Mouse (Mus musculus) heart, embryonic 16.5 days (tissue): ENCODE measurements around the gene 1190007I07Rik. TPM values are rescaled to one million over a fixed set of nuclear protein-coding genes. Genes with fewer than 3 reads are reported as not detected.
A peak's percentile ranks its signal among the peaks of the same experiment; 100 is the strongest.
"Not testable (repeated sequence)": the region's sequence is repeated elsewhere in the genome, so short reads cannot be mapped to it uniquely, and the experiment has no call there.

Experiments used
- ATAC-seq: fragments of 200-750 bp; cut with Nextera tagmentation; replicated peaks from 2 replicates; pipeline ENCODE4 v1.8.0; 2017; ENCODE audit warnings: moderate number of reproducible peaks; ENCODE audit not compliant: insufficient read depth, low FRiP score; ENCODE audit errors: extremely low read depth
- H3K27ac ChIP-seq: fragments of 300-500 bp; sonication (generic); 2 replicates; pipeline ENCODE4 v1.5.1; 2014; ENCODE audit warnings: mild to moderate bottlenecking, low read length, control low read depth, moderate library complexity
- H3K27me3 ChIP-seq: fragments of 300-500 bp; sonication (generic); 2 replicates; pipeline ENCODE4 v1.6.1; 2014; ENCODE audit warnings: low read length, mixed read lengths; ENCODE audit not compliant: control insufficient read depth, insufficient read depth
- H3K36me3 ChIP-seq: fragments of 300-500 bp; sonication (generic); 2 replicates; pipeline ENCODE4 v1.6.1; 2014; ENCODE audit not compliant: control insufficient read depth, insufficient read depth
- H3K4me1 ChIP-seq: fragments of 300-500 bp; sonication (generic); 2 replicates; pipeline ENCODE4 v1.6.1; 2014; ENCODE audit warnings: low read length, mixed read lengths; ENCODE audit not compliant: control insufficient read depth, insufficient read depth
- H3K4me2 ChIP-seq: fragments of 300-500 bp; sonication (generic); 2 replicates; pipeline ENCODE4 v1.6.1; 2014; ENCODE audit warnings: low read depth, mild to moderate bottlenecking, control low read depth, low read length
- H3K4me3 ChIP-seq: fragments of 300-500 bp; sonication (generic); 2 replicates; pipeline ENCODE4 v1.5.1; 2014; ENCODE audit warnings: mild to moderate bottlenecking, control low read depth, low read length
- H3K9ac ChIP-seq: fragments of 300-500 bp; sonication (generic); 2 replicates; pipeline ENCODE4 v1.6.1; 2014; ENCODE audit warnings: low read length, control low read depth
- H3K9me3 ChIP-seq: fragments of 300-500 bp; sonication (generic); replicated peaks from 2 replicates; pipeline ENCODE4 v1.6.1; 2016; ENCODE audit warnings: low read length; ENCODE audit not compliant: control insufficient read depth
- WGBS: fragments of 180-500 bp; shearing (Covaris S2); extraction: QIAGEN DNeasy Blood & Tissue Kit; methylation state at CpG from one replicate; pipeline ENCODE4 v1.1.7; 2014; 5-methylcytosine and 5-hydroxymethylcytosine counted together
- polyA plus RNA-seq: library from polyadenylated mRNA; unstranded; fragments of >200 nt; fragmentation: Nextera tagmentation; extraction: Ambion mirVana; gene quantifications from 2 replicates; pipeline ENCODE4 v1.2.1, GENCODE M21; 2015

1190007I07Rik gene
- polyA plus RNA-seq, 1 experiment from 2014 or later: 41.3 TPM

GRCm38 (mm10) chr10:82631133-82631532 lies 8.1 kb upstream of the 1190007I07Rik start:
- 73% methylated on average over 7 of the region's 7 CpGs for WGBS
- Histone ChIP-seq H3K36me3 (peaks cover 7% of the 10 kb centered on the region; the same call in 1 of the 2 replicates), H3K27ac (no peak overlapping the region), H3K9me3 (no peaks in the 10 kb centered on the region), H3K9ac (no peak overlapping the region), H3K4me2 (peak overlapping the region; percentile 77), H3K4me3 (no peak overlapping the region), H3K4me1 (peaks cover 18% of the 10 kb centered on the region), H3K27me3 (no peaks in the 10 kb centered on the region)
- ATAC-seq: no peak

- H3K9ac ChIP-seq: peak overlapping the region; percentile 85
- WGBS: 19% methylated on average over 7 of the region's 7 CpGs
- H3K27me3 ChIP-seq: no peaks in the 10 kb centered on the region
- no peaks in the 10 kb centered on the region for H3K9me3 ChIP-seq
- peak overlapping the region; percentile 75 for H3K4me3 ChIP-seq
- H3K4me1 ChIP-seq: peaks cover 18% of the 10 kb centered on the region
- H3K4me2 ChIP-seq: peak overlapping the region; percentile 77
- no peak for ATAC-seq
- peak overlapping the region; percentile 72 for H3K27ac ChIP-seq
- H3K36me3 ChIP-seq: peaks cover 7% of the 10 kb centered on the region; the same call in 1 of the 2 replicates
Measured at GRCm38 (mm10) chr10:82630497-82630896, 7.5 kb upstream of the 1190007I07Rik start.

- not testable (repeated sequence) for H3K36me3 ChIP-seq, H3K9me3 ChIP-seq, H3K27me3 ChIP-seq
- H3K4me3 ChIP-seq: peak within 1 kb of the TSS; percentile 75
- H3K4me1 ChIP-seq: peaks cover 18% of the 10 kb centered on the region
- peak within 1 kb of the TSS; percentile 93 for H3K27ac ChIP-seq
- under 1% methylated on average over 71 of the region's 78 CpGs for WGBS
- peak within 1 kb of the TSS; percentile 85 for H3K9ac ChIP-seq
- H3K4me2 ChIP-seq: peak within 1 kb of the TSS; percentile 85
- peak; percentile 98 for ATAC-seq
Measured at GRCm38 (mm10) chr10:82629586-82630255, 6.7 kb upstream of the 1190007I07Rik start, which contains the start of gene Tdg. TSS of gene Tdg (plus strand) at chr10:82629828.

- 3% methylated on average over 11 of the region's 11 CpGs for WGBS
- Histone ChIP-seq H3K4me1 (peaks cover 18% of the 10 kb centered on the region), H3K27ac (peak overlapping the region; percentile 93), H3K4me2 (peak overlapping the region; percentile 85), H3K9me3 (no peaks in the 10 kb centered on the region), H3K36me3 (peaks cover 5% of the 10 kb centered on the region; the same call in 1 of the 2 replicates), H3K27me3 (no peaks in the 10 kb centered on the region), H3K4me3 (peak overlapping the region; percentile 75), H3K9ac (peak overlapping the region; percentile 85)
- peak; percentile 37 for ATAC-seq
Measured at GRCm38 (mm10) chr10:82629111-82629585, 6.1 kb upstream of the 1190007I07Rik start.

- H3K4me3 ChIP-seq: peak overlapping the region; percentile 85
- not testable (repeated sequence) for ATAC-seq, H3K36me3 ChIP-seq, H3K9me3 ChIP-seq, H3K4me1 ChIP-seq, H3K27me3 ChIP-seq
- peak overlapping the region; percentile 76 for H3K4me2 ChIP-seq
- WGBS: 2% methylated on average over 2 of the region's 2 CpGs
- H3K27ac ChIP-seq: peak overlapping the region; percentile 82
- peak overlapping the region; percentile 93 for H3K9ac ChIP-seq
Measured at GRCm38 (mm10) chr10:82623553-82623932, 515 bp upstream of the 1190007I07Rik start.

- Histone ChIP-seq H3K36me3 (no peaks in the 10 kb centered on the region), H3K9ac (peak overlapping the region; percentile 93), H3K4me2 (peak overlapping the region; percentile 76), H3K9me3 (no peaks in the 10 kb centered on the region), H3K27me3 (no peaks in the 10 kb centered on the region), H3K27ac (no peak overlapping the region; the same call in 1 of the 2 replicates), H3K4me1 (peaks cover 5% of the 10 kb centered on the region; the same call in 1 of the 2 replicates), H3K4me3 (peak overlapping the region; percentile 85)
- no peak for ATAC-seq
- 19% methylated on average over 9 of the region's 9 CpGs for WGBS
Measured at GRCm38 (mm10) chr10:82622235-82622634, 793 bp downstream of the 1190007I07Rik start.

GRCm38 (mm10) chr10:82594421-82594820 lies 28.6 kb downstream of the 1190007I07Rik start:
- not testable (repeated sequence) for H3K4me1 ChIP-seq, H3K27me3 ChIP-seq, H3K36me3 ChIP-seq, ATAC-seq, H3K9me3 ChIP-seq, H3K4me2 ChIP-seq, H3K9ac ChIP-seq, H3K27ac ChIP-seq, H3K4me3 ChIP-seq
- WGBS: 56% methylated on average over 4 of the region's 4 CpGs

- H3K36me3 ChIP-seq, H3K27me3 ChIP-seq, ATAC-seq, H3K9ac ChIP-seq, H3K4me3 ChIP-seq, H3K27ac ChIP-seq, H3K4me1 ChIP-seq, H3K4me2 ChIP-seq, H3K9me3 ChIP-seq: not testable (repeated sequence)
- 83% methylated on average over 9 of the region's 9 CpGs for WGBS
Measured at GRCm38 (mm10) chr10:82589673-82590072, 33.4 kb downstream of the 1190007I07Rik start.

GRCm38 (mm10) chr10:82571091-82571490 lies 51.9 kb downstream of the 1190007I07Rik start:
- 93% methylated on average over 11 of the region's 11 CpGs for WGBS
- not testable (repeated sequence) for ATAC-seq, H3K36me3 ChIP-seq, H3K4me2 ChIP-seq, H3K27me3 ChIP-seq, H3K4me3 ChIP-seq, H3K9ac ChIP-seq, H3K4me1 ChIP-seq, H3K27ac ChIP-seq, H3K9me3 ChIP-seq
